Mouse (Mus musculus): ENCODE data around the gene Lcn4. TPM values are rescaled to one million over a fixed set of nuclear protein-coding genes. Genes with fewer than 3 reads are reported as not detected.
A peak's percentile ranks its signal among the peaks of the same experiment; 100 is the strongest.

Gene Lcn4
- polyA plus RNA-seq, 1 experiment from 2014 or later, result not detected

GRCm38 (mm10) chr2:26641006-26641647 is 30.0 kb downstream of the Lcn4 start:
- H3K27me3 ChIP-seq, result no peaks in the 10 kb centered on the region
- peak overlapping the region; percentile 82; the same call in 1 of the 2 replicates for H3K27ac ChIP-seq
- WGBS, result 77% methylated on average over 7 of the region's 7 CpGs
- no peak overlapping the region for H3K4me2 ChIP-seq
- no peak for ATAC-seq (replicated peaks; ENCODE audit: low FRiP score)
- no peak overlapping the region for H3K4me3 ChIP-seq (replicated peaks)
- no peaks in the 10 kb centered on the region for H3K9me3 ChIP-seq (replicated peaks)
- H3K36me3 ChIP-seq, result peaks cover 27% of the 10 kb centered on the region
- peaks cover 31% of the 10 kb centered on the region for H3K4me1 ChIP-seq
- no peak overlapping the region for H3K9ac ChIP-seq

GRCm38 (mm10) chr2:26639838-26640830 is 30.9 kb downstream of the Lcn4 start:
- peak; percentile 80 for ATAC-seq (replicated peaks; ENCODE audit: low FRiP score)
- H3K27me3 ChIP-seq, result no peaks in the 10 kb centered on the region
- H3K36me3 ChIP-seq, result peaks cover 37% of the 10 kb centered on the region
- peak overlapping the region; percentile 92 for H3K9ac ChIP-seq
- H3K9me3 ChIP-seq (replicated peaks), result no peaks in the 10 kb centered on the region
- peak overlapping the region; percentile 68 for H3K4me2 ChIP-seq
- peak overlapping the region; percentile 91 for H3K4me3 ChIP-seq (replicated peaks)
- H3K4me1 ChIP-seq, result peaks cover 33% of the 10 kb centered on the region
- 3% methylated on average over 49 of the region's 49 CpGs for WGBS
- H3K27ac ChIP-seq, result peak overlapping the region; percentile 82

- peaks cover 47% of the 10 kb centered on the region for H3K36me3 ChIP-seq
- H3K9me3 ChIP-seq (replicated peaks), result no peaks in the 10 kb centered on the region
- 3% methylated on average over 8 of the region's 8 CpGs for WGBS
- peak overlapping the region; percentile 41; the same call in 1 of the 2 replicates for H3K27ac ChIP-seq
- no peak; the same call in 1 of the 2 replicates for ATAC-seq (replicated peaks; ENCODE audit: low FRiP score)
- no peaks in the 10 kb centered on the region for H3K27me3 ChIP-seq
- H3K4me3 ChIP-seq (replicated peaks), result peak overlapping the region; percentile 91
- peak overlapping the region; percentile 92 for H3K9ac ChIP-seq
- H3K4me2 ChIP-seq, result peak overlapping the region; percentile 68
- H3K4me1 ChIP-seq, result peaks cover 41% of the 10 kb centered on the region
Observed at GRCm38 (mm10) chr2:26639083-26639482, 32.0 kb downstream of the Lcn4 start.

- Histone ChIP-seq H3K4me2 (peak overlapping the region; percentile 68), H3K36me3 (peaks cover 49% of the 10 kb centered on the region), H3K4me3 (replicated peaks) (peak overlapping the region; percentile 91), H3K9ac (peak overlapping the region; percentile 92), H3K27ac (peak overlapping the region; percentile 41; the same call in 1 of the 2 replicates), H3K4me1 (peaks cover 44% of the 10 kb centered on the region), H3K9me3 (replicated peaks) (no peaks in the 10 kb centered on the region), H3K27me3 (no peaks in the 10 kb centered on the region)
- ATAC-seq (replicated peaks; ENCODE audit: low FRiP score), result no peak
- WGBS, result 63% methylated on average over 5 of the region's 5 CpGs
Observed at GRCm38 (mm10) chr2:26638572-26638971, 32.5 kb downstream of the Lcn4 start.

- Histone ChIP-seq H3K27ac (peak overlapping the region; percentile 23; the same call in 1 of the 2 replicates), H3K36me3 (peaks cover 49% of the 10 kb centered on the region), H3K27me3 (no peaks in the 10 kb centered on the region), H3K9ac (peak overlapping the region; percentile 92; the same call in 1 of the 2 replicates), H3K4me1 (peaks cover 44% of the 10 kb centered on the region), H3K4me3 (replicated peaks) (peak overlapping the region; percentile 91), H3K9me3 (replicated peaks) (no peaks in the 10 kb centered on the region), H3K4me2 (peak overlapping the region; percentile 68)
- no peak for ATAC-seq (replicated peaks; ENCODE audit: low FRiP score)
- WGBS, result 75% methylated on average over 5 of the region's 5 CpGs
Observed at GRCm38 (mm10) chr2:26638039-26638438, 33.0 kb downstream of the Lcn4 start.

GRCm38 (mm10) chr2:26637316-26637932 is 33.7 kb downstream of the Lcn4 start:
- H3K9me3 ChIP-seq (replicated peaks), result no peaks in the 10 kb centered on the region
- H3K27ac ChIP-seq, result peak overlapping the region; percentile 23; the same call in 1 of the 2 replicates
- H3K27me3 ChIP-seq, result no peaks in the 10 kb centered on the region
- peaks cover 49% of the 10 kb centered on the region for H3K36me3 ChIP-seq
- H3K4me3 ChIP-seq (replicated peaks), result 0 out of 2 replicates have a peak overlapping the region, but pooled peaks have one; percentile 91
- H3K4me1 ChIP-seq, result peaks cover 44% of the 10 kb centered on the region
- H3K9ac ChIP-seq, result no peak overlapping the region
- H3K4me2 ChIP-seq, result peak overlapping the region; percentile 68
- ATAC-seq (replicated peaks; ENCODE audit: low FRiP score), result no peak
- WGBS, result 70% methylated on average over 4 of the region's 4 CpGs

GRCm38 (mm10) chr2:26636325-26636635 is 34.8 kb downstream of the Lcn4 start:
- Histone ChIP-seq H3K36me3 (peaks cover 49% of the 10 kb centered on the region), H3K4me2 (no peak overlapping the region), H3K27me3 (no peaks in the 10 kb centered on the region), H3K9me3 (replicated peaks) (no peaks in the 10 kb centered on the region), H3K4me1 (peaks cover 44% of the 10 kb centered on the region), H3K4me3 (replicated peaks) (no peak overlapping the region), H3K9ac (no peak overlapping the region), H3K27ac (no peak overlapping the region)
- 43% methylated on average over 2 of the region's 2 CpGs for WGBS
- ATAC-seq (replicated peaks; ENCODE audit: low FRiP score), result no peak

- H3K27ac ChIP-seq, result no peak overlapping the region
- no peaks in the 10 kb centered on the region for H3K27me3 ChIP-seq
- H3K4me2 ChIP-seq, result no peak overlapping the region
- no peaks in the 10 kb centered on the region for H3K9me3 ChIP-seq (replicated peaks)
- H3K4me3 ChIP-seq (replicated peaks), result no peak overlapping the region
- no peak overlapping the region for H3K9ac ChIP-seq
- peaks cover 49% of the 10 kb centered on the region for H3K36me3 ChIP-seq
- WGBS, result 81% methylated on average over 21 of the region's 21 CpGs
- peaks cover 45% of the 10 kb centered on the region for H3K4me1 ChIP-seq
- no peak for ATAC-seq (replicated peaks; ENCODE audit: low FRiP score)
Observed at GRCm38 (mm10) chr2:26635489-26636324, 35.4 kb downstream of the Lcn4 start.

- H3K4me2 ChIP-seq, result no peak overlapping the region
- no peak overlapping the region for H3K9ac ChIP-seq
- ATAC-seq (replicated peaks; ENCODE audit: low FRiP score), result no peak
- H3K4me1 ChIP-seq, result peaks cover 49% of the 10 kb centered on the region
- 63% methylated on average over 12 of the region's 12 CpGs for WGBS
- H3K36me3 ChIP-seq, result peaks cover 49% of the 10 kb centered on the region
- no peaks in the 10 kb centered on the region for H3K27me3 ChIP-seq
- H3K9me3 ChIP-seq (replicated peaks), result no peaks in the 10 kb centered on the region
- H3K4me3 ChIP-seq (replicated peaks), result no peak overlapping the region
- H3K27ac ChIP-seq, result peak overlapping the region; percentile 51
Observed at GRCm38 (mm10) chr2:26634629-26635488, 36.2 kb downstream of the Lcn4 start.

- no peak for ATAC-seq (replicated peaks; ENCODE audit: low FRiP score)
- Histone ChIP-seq H3K4me1 (peaks cover 57% of the 10 kb centered on the region), H3K36me3 (peaks cover 49% of the 10 kb centered on the region), H3K9ac (no peak overlapping the region), H3K9me3 (replicated peaks) (no peaks in the 10 kb centered on the region), H3K4me2 (no peak overlapping the region), H3K4me3 (replicated peaks) (no peak overlapping the region), H3K27me3 (no peaks in the 10 kb centered on the region), H3K27ac (peak overlapping the region; percentile 51)
- 73% methylated on average over 4 of the region's 4 CpGs for WGBS
Observed at GRCm38 (mm10) chr2:26633953-26634530, 37.0 kb downstream of the Lcn4 start.

Measured in kidney, embryonic 15.5 days (tissue).